Mouse (Mus musculus): ENCODE measurements at regions not wholly inside any gene's neighbourhood (a gene's known extent, or its start where the extent isn't known, plus 50 kb on each side); places are given as distances from the start of the nearest gene placed in this dataset.

DNA sequence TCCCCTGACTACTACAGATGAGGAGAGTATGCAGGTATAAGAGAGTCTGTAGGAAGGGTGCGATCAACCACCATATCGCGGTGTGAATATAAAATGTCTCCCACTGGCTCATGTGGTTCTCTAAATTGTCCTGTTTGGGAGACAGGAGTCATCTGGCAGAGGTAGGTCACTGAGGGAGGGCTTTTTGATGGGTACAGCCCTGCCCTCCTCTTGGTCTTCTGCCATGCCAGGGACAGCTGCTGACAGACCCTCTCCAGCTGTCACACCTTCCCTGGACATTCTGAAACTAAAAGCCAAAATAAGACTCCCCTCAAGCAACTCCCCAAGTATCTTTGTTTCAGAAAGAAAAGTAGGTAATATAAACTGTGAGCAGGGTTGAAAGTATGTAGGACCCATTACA is 320.9 kb downstream of the Mllt3 start:
- no peak for TF ChIP-seq CTCF (IDR thresholded peaks at IDR 0.05; ENCODE audit: low read depth)
- TF ChIP-seq EP300 (IDR thresholded peaks at IDR 0.05; ENCODE audit: low read depth), result no peak
